Mouse (Mus musculus) ES-Bruce4 (cell line): ENCODE measurements around the gene Gm21060.

ENCODE experiments used
- CTCF ChIP-seq: IDR thresholded peaks from one replicate; pipeline ENCODE4 v1.8.1; 2011; ENCODE audit warnings: low read depth, low read length
- EP300 ChIP-seq: IDR thresholded peaks from 2 replicates; pipeline ENCODE4 v1.6.1; 2011; ENCODE audit warnings: low read depth, low read length; ENCODE audit not compliant: insufficient read depth
- POLR2A ChIP-seq: IDR thresholded peaks from one replicate; pipeline ENCODE4 v1.8.1; 2011; ENCODE audit warnings: low read length; ENCODE audit not compliant: insufficient read depth

DNA sequence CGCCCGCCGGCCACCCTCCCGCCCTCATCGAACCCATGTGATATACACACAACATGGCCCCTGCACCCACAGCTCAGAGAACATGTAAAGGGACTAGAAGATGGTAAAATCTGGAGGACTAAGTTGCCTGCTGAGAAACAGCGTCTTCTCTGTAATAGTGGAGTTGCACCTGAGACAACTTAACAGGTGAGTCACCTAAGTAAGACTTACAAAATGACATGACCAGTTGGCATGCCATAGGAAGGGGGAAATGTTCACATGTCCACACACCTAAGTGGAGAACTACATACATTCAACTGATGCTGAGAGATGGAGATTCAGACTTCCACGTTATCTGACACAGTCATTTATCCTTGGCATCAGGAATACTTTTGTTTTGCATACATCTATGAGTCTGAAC, 29.7 kb downstream of the Gm21060 start:
- TF ChIP-seq POLR2A = no peak
- no peak for TF ChIP-seq CTCF
- no peak for TF ChIP-seq EP300
